Mouse (Mus musculus) urinary bladder, adult 2 months (tissue): ENCODE data around the gene Rin3. TPM values are rescaled to one million over a fixed set of nuclear protein-coding genes. Genes with fewer than 3 reads are reported as not detected.

Source experiments
- DNase-seq: peaks from one replicate; pipeline ENCODE4 v3.0.0; 2022; ENCODE audit warnings: low spot score
- polyA plus RNA-seq: library from polyadenylated mRNA; depleted of rRNA; stranded (reverse); fragments of >200 nt; gene quantifications from 2 replicates; pipeline ENCODE4 v1.2.3, GENCODE M21; 2012; rRNA removed

Gene Rin3
- polyA plus RNA-seq, 1 experiment = 2.1 TPM

- DNase-seq = no peak
Measured at GRCm38 (mm10) chr12:102422623-102423320, 139.9 kb downstream of the Rin3 start.

DNA sequence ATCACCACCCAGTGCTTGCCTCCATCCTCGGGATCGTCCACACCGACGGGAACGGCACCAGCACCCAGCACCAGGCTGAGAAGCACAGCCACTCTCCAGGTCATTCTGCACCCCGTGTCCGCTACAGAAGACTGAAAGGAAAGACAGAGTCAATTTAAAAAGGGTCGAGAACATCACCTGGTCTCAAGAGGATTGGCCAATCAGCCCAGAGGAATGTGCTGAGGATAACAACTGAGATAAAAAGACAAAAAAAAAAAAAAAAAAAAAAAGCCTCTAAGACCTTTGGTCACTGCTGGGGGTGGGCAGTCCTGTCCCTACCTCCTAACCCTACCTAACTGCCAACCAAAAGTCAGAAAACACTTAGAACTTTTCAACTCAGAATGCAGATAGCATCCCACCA, 140.8 kb downstream of the Rin3 start:
- no peak for DNase-seq

- no peak for DNase-seq
Measured at GRCm38 (mm10) chr12:102424456-102424855, 141.6 kb downstream of the Rin3 start.

GRCm38 (mm10) chr12:102425048-102425578, 142.3 kb downstream of the Rin3 start:
- no peak for DNase-seq

GRCm38 (mm10) chr12:102426285-102426684, 143.4 kb downstream of the Rin3 start:
- no peak for DNase-seq

GRCm38 (mm10) chr12:102429656-102430055, 146.8 kb downstream of the Rin3 start:
- DNase-seq = no peak

DNA sequence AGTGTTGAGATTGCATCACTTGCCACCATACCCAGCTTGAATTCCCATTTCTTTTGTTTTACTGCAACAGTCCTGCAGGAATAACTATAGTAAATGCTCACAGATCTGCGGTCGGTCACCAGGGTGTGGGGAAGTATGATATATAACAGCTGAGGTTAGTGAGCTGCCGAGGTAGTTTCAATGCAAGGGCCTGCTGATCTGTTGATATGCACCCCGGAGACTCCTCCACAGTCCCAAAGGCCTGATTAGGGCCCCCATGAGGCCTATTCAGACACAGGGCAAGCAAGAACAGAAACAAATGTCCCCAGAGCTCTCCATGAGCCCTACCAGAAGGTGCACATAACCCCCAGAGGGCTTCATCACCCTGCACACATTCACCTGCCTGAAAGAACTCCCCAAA, 147.4 kb downstream of the Rin3 start:
- no peak for DNase-seq

- DNase-seq = no peak
Measured at GRCm38 (mm10) chr12:102432238-102432637, 149.4 kb downstream of the Rin3 start.

DNA sequence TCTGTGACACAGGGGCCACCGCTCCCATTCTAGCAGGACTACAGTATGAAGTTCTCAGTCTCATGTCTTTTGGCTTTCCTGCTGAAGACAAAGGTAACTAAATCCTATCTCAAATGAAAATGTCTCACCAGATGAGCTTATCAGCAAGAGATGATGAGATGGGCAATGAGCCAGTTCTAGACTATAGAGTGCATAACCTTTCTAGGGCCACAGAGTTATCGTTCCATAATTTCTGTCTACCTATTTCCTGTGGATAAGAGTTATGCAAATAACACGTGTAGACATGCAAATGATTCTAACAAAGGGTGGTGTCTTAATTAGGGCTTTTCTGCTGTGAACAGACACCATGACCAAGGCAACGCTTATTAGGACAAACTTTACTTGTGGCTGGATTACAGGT, 151.3 kb downstream of the Rin3 start:
- no peak for DNase-seq

DNA sequence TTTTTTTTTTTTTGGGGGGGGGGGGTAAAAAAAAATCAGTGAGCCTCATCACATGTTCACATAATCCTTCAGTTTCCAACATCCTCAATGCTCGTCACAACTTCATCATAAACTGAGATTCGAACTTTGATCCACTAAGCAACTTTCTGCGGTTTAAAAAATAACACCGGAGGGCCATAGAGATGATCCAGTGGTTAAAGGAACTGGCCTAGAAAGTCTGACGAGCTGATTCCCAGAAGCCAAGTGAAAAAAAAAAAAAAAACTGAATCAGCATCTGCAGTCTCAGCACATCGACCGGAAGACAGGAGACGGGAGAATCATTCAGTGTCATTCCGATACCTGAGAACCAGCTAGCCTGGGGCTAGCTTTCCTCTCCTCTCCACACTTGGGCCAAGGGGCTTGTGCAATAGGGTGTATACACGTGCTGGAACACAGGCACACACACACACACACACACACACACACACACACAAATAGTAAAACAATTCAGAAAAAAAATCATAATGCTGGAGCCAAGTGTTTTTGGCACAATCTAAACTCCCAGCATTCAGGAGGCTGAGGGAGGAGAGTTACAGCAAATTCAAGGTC, 154.2 kb downstream of the Rin3 start:
- DNase-seq = no peak

DNA sequence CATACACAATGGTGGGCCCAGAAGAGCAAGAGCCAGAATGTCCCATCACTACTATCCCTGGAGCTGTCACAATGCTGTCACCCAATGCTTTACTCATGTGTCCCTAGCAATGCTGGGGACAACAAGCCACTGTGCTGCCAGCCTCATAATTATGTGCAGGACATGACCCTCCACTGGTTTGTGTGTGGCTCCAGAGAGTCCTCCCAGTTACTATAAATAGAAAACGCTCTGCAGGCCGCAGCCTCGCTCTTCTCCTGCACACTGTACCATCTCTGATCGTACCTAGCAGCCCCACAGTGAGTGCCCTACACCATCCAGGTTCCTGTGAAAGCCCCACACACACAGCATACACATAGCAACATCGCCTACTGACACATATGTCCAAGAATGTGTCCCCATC, 155.1 kb downstream of the Rin3 start:
- no peak for DNase-seq

DNA sequence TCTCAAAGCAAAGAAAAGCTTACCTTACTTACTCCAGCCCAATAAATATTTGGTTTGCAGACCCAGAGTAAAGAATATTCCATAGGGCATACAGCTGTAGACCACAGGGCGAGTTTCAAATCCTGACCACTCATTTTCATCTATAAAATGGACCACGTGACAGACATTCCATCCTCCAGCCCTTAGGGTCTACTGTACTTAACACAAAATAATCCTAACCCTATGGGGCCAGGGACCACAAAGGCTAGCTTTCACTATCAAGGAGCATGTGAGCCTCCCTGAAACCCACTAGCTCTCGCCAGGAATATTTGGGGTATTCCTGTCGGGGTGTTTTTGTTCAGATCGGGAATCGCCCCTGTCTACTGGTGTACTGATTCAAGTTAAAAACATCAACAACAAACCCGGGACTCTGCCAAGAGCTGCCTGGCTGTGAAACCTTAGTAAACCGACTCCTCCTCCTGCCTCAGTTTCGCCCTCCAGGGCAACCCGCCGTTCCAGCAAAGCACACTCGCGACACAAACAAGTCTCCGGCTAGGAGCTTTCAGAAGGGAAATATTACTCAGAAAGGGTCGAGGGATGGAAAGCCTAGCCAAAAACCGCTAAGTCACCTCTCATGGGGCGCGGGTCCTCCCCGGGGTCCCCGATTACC, 156.3 kb downstream of the Rin3 start:
- DNase-seq = no peak

GRCm38 (mm10) chr12:102439632-102440023, 156.8 kb downstream of the Rin3 start, which contains the start of gene Lgmn:
Lgmn (minus strand) TSS chr12:102439813.
- DNase-seq = peak; percentile 86

Other genes starting within 250 kb of the Rin3 start
- 0.01 and 0.06 TPM in 2 replicates for gene Slc24a4, start 154.3 kb upstream of the Rin3 start, polyA plus RNA-seq
- gene Lgmn, start 156.8 kb downstream of the Rin3 start, polyA plus RNA-seq = 73.4 and 84.0 TPM in 2 replicates
- gene Golga5, start 186.1 kb downstream of the Rin3 start, polyA plus RNA-seq = 35.0 and 40.2 TPM in 2 replicates